Mouse (Mus musculus): ENCODE results near the gene BC067074.

DNA sequence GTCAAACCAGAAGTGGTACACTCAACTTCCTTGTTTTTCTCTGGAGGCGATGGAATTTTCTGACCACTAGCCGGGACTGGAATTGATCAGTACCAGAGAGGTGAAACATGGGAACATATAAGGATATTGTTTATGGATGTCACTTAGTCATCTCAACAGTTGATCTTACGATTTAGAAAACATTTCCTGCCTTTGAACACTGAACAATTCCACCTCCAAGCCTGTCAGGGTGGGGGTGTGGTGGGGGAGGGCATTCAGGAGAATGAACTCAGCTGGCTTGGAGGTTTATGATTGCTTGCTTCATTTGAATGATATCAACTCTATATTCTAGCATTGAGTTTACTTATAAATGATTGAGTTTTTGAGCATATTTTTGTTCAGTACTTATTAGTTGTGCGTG lies 13.6 kb downstream of the BC067074 start:
- TF ChIP-seq CHD2 (IDR thresholded peaks at IDR 0.05; ENCODE audit: low read depth, low read length) (no peak), ZC3H11A (IDR thresholded peaks at IDR 0.05; ENCODE audit: borderline replicate concordance, low read depth, low read length) (no peak)
